Mouse (Mus musculus) C2C12 (cell line): ENCODE results near the gene Cept1.

ENCODE experiments used
- CEBPB ChIP-seq: IDR thresholded peaks from one replicate; pipeline ENCODE4 v1.6.1; 2011; ENCODE audit warnings: low read depth, mild to moderate bottlenecking, control low read depth, moderate library complexity
- CTCF ChIP-seq: IDR thresholded peaks from one replicate; pipeline ENCODE4 v1.5.1; 2011; ENCODE audit not compliant: control insufficient read depth, insufficient read depth, insufficient read length
- MAX ChIP-seq: IDR thresholded peaks from one replicate; pipeline ENCODE4 v1.6.1; 2011; ENCODE audit warnings: mild to moderate bottlenecking, control low read depth
- MYOD1 ChIP-seq: IDR thresholded peaks from one replicate; pipeline ENCODE4 v1.6.1; 2011; ENCODE audit warnings: low read depth; ENCODE audit not compliant: control insufficient read depth, insufficient read length
- MYOG ChIP-seq: IDR thresholded peaks from one replicate; pipeline ENCODE4 v1.6.1; 2011; ENCODE audit not compliant: control insufficient read depth, insufficient read length; ENCODE audit errors: extremely low read depth
- USF1 ChIP-seq: IDR thresholded peaks from one replicate; pipeline ENCODE4 v1.6.1; 2011; ENCODE audit warnings: low read depth, mild to moderate bottlenecking, control low read depth, moderate library complexity

DNA sequence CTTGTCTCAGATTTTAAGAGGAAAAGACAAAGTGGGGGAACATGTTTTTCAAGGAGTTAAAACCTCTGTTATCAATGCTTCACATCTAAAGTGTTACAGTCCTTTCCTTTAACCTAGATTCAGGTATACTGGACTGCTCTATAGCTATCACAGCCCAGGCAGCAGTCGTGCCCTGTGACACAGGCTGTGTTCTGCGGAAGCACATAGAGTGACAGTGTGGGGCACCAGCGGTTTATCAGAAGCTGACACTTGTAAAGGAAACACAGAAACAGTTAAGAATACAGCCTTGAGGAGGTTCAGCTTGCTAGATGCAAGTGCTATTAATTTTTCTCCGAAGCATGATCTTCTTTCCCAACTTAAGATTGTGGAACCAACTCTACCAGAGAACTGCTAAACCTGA is 95.0 kb downstream of the Cept1 start:
- TF ChIP-seq MAX (no peak), MYOG (no peak), CTCF (no peak), USF1 (no peak), MYOD1 (no peak), CEBPB (no peak)
